Mouse (Mus musculus) CD4-positive, CD25-positive, alpha-beta regulatory T cell, adult 9 weeks (primary cell): ENCODE results near the gene Psma3. TPM values are rescaled to one million over a fixed set of nuclear protein-coding genes. Genes with fewer than 3 reads are reported as not detected.

Source experiments
- polyA plus RNA-seq: library from polyadenylated mRNA; unstranded; fragments of 100-300 nt; shearing (Covaris generic); gene quantifications from one replicate; pipeline ENCODE4 v1.2.1, GENCODE M21; 2017

The Psma3 gene
- 443 TPM for polyA plus RNA-seq

DNA sequence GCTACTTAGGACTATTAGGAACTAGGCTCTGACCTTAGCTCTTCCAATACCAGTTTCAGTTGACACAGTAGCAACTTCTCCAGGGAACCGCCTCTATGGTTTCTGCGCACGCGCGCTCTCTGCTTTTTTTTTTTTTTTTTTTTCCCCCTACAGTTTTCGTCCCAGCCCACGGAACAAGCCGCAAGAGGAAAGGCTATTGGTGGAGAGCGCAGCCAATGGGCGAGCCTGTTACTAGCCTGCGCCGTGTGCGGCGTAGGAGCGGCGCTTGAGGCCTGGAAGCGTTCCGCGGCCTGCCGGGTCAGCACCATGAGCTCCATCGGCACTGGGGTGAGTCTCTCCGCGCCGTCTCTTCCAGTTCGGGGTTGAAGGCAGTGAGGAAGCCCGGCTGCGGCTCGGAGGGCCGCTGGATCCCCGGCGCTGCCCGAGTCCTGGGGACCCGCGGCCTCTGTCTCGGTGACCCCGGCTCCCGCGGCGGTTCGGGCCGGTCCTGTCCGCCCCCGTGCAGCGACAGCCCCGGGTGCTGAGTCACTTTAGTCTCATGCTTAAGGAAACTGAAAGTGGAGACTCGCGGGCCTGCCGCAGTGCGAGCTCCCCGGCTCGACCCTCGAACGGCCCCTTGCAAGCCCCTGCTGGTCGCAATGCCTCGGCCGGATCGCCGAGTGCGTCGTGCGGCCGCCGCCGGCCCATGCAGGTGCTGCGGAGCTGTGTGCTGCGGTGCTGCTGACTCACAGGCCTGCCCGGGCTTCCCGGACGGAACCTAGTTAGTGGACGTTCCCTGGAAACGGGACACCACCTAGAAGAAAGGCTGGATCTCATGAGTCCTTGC lies at the start of gene Psma3:
Gene Psma3, plus strand, starts transcription at position 181 of the 826 bp plus-strand sequence.

DNA sequence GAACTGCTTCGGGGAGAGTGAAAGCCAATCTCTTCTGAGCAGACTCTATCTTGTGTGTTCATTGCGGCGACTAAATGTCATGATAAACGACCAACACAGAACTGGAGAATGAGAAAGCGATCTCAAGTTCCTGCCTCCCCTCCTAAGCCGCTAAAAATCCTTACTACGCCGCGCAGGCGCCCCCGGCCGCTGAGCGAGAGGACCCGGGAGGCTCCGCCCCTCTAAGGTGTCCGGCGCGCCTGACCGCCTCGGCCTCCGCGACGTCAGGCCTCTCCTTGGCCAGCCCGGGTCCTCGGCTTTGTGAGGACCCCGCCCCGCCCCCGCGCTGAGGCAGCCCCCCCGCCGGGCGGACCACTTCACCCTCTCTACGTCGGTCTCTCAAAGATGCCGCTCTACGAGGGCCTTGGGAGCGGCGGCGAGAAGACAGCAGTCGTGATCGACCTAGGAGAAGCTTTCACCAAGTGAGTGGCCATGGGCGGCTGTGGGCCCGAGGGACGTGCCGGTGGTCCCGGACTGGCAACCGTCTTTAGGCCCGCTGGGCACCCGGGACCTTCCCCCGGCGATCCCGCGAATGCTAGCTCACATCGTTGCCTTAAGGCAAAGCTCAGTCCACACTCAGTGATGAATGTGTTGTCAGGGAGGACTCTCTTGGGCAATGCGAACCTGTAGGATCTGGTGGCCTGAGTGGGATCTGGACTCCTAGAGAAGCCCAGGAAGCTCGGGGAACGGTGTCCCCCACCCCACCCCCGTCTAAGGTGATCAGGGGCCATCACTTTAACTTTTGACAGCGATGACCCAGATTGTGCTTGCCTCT lies 36.6 kb upstream of the Psma3 start, which contains the start of gene Actr10:
Gene Actr10, plus strand, starts transcription at position 287 of the 814 bp plus-strand sequence.

GRCm38 (mm10) chr12:71015363-71016210 lies 41.2 kb downstream of the Psma3 start, which contains the start of gene Arid4a:
Arid4a (plus strand) TSS chr12:71015990.

Other genes with a start within 250 kb of the Psma3 start
- gene Frmd6, start 149.1 kb upstream of the Psma3 start, polyA plus RNA-seq = 42.5 TPM
- gene Actr10, start 36.8 kb upstream of the Psma3 start, polyA plus RNA-seq = 384 TPM
- gene Arid4a, start 41.4 kb downstream of the Psma3 start, polyA plus RNA-seq = 175 TPM
- not detected for gene Tomm20l, start 136.8 kb downstream of the Psma3 start, polyA plus RNA-seq
- gene Timm9, start 162.1 kb downstream of the Psma3 start, polyA plus RNA-seq = 58.3 TPM
- gene 2700049A03Rik, start 162.2 kb downstream of the Psma3 start, polyA plus RNA-seq = 11.6 TPM